Mouse (Mus musculus) neural tube, embryonic 13.5 days (tissue): ENCODE results near the gene Hoxa11. TPM values are rescaled to one million over a fixed set of nuclear protein-coding genes. Genes with fewer than 3 reads are reported as not detected.
A peak's percentile ranks its signal among the peaks of the same experiment; 100 is the strongest.

Experiments
- ATAC-seq: fragments of 200-750 bp; cut with Nextera tagmentation; 2 replicates; pipeline ENCODE4 v1.8.0; 2017; ENCODE audit warnings: low read depth, mild to moderate bottlenecking, moderate TSS enrichment, moderate library complexity
- H3K27ac ChIP-seq: fragments of 300-500 bp; sonication (generic); replicated peaks from 2 replicates; pipeline ENCODE4 v1.5.1; 2015; ENCODE audit warnings: moderate library complexity, mild to moderate bottlenecking, inconsistent platforms
- H3K27me3 ChIP-seq: fragments of 300-500 bp; sonication (generic); 2 replicates; pipeline ENCODE4 v1.6.1; 2015; ENCODE audit warnings: mild to moderate bottlenecking, inconsistent platforms
- H3K36me3 ChIP-seq: fragments of 300-500 bp; sonication (generic); 2 replicates; pipeline ENCODE4 v1.6.1; 2015; ENCODE audit warnings: mild to moderate bottlenecking, inconsistent platforms
- H3K4me1 ChIP-seq: fragments of 300-500 bp; sonication (generic); replicated peaks from 2 replicates; pipeline ENCODE4 v1.6.1; 2015; ENCODE audit warnings: inconsistent platforms
- H3K4me2 ChIP-seq: fragments of 300-500 bp; sonication (generic); 2 replicates; pipeline ENCODE4 v1.6.1; 2015; ENCODE audit warnings: inconsistent platforms, mild to moderate bottlenecking, moderate library complexity
- H3K4me3 ChIP-seq: fragments of 300-500 bp; sonication (generic); 2 replicates; pipeline ENCODE4 v1.5.1; 2015; ENCODE audit warnings: mild to moderate bottlenecking, inconsistent platforms
- H3K9ac ChIP-seq: fragments of 300-500 bp; sonication (generic); 2 replicates; pipeline ENCODE4 v1.6.1; 2015; ENCODE audit warnings: moderate library complexity, mild to moderate bottlenecking, inconsistent platforms
- H3K9me3 ChIP-seq: fragments of 300-500 bp; sonication (generic); 2 replicates; pipeline ENCODE4 v1.6.1; 2016; ENCODE audit warnings: inconsistent platforms
- WGBS: fragments of 180-500 bp; shearing (Covaris S2); methylation state at CpG from one replicate; pipeline ENCODE4 v1.1.7; 2015; 5-methylcytosine and 5-hydroxymethylcytosine counted together
- polyA plus RNA-seq: library from polyadenylated mRNA; unstranded; fragments of >200 nt; fragmentation: Nextera tagmentation; extraction: Ambion mirVana; gene quantifications from 2 replicates; pipeline ENCODE4 v1.2.1, GENCODE M21; 2015

Hoxa11 gene
- polyA plus RNA-seq: 4.7 and 5.7 TPM in 2 replicates

- peak within 1 kb of the TSS; percentile 78 for H3K27ac ChIP-seq
- peaks cover 98% of the 10 kb centered on the region for H3K27me3 ChIP-seq
- 1% methylated on average over 20 of the region's 20 CpGs for WGBS
- H3K4me1 ChIP-seq: peaks cover 11% of the 10 kb centered on the region
- ATAC-seq: no peak
- peak within 1 kb of the TSS; percentile 38 for H3K4me3 ChIP-seq
- peak within 1 kb of the TSS; percentile 49 for H3K4me2 ChIP-seq
- H3K36me3 ChIP-seq: no peaks in the 10 kb centered on the region
- peak within 1 kb of the TSS; percentile 71 for H3K9ac ChIP-seq
- H3K9me3 ChIP-seq: no peaks in the 10 kb centered on the region
These were observed at the start of gene Hoxa11 for GRCm38 (mm10) chr6:52245757-52246142. Gene Hoxa11, minus strand, starts transcription at chr6:52245810.

GRCm38 (mm10) chr6:52294616-52295015, 49.0 kb upstream of the Hoxa11 start:
- Histone ChIP-seq H3K4me1 (peaks cover 7% of the 10 kb centered on the region), H3K4me3 (no peak overlapping the region), H3K9me3 (no peaks in the 10 kb centered on the region), H3K27me3 (peaks cover 88% of the 10 kb centered on the region), H3K4me2 (no peak overlapping the region), H3K36me3 (no peaks in the 10 kb centered on the region), H3K27ac (no peak overlapping the region), H3K9ac (no peak overlapping the region)
- 77% methylated on average over 6 of the region's 6 CpGs for WGBS
- ATAC-seq: no peak

DNA sequence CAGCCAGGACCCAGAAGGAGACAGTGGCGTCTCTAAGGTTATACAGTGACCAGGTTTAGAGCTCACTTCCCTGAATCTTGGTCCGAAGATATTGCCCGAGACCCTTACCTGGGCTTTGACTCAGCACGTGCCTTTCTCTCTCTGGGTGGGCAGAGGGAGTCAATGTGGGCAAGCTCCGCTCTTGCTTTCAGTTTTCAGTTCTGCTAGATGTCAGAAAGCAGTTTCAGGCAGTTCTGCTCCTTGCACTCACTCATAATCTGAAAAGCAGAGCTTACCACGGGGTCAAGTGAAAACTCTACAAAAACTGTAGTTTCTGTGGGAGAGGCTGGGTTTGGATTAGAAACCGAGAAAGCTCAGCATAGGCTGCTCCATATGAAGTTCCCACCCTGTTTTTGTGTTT, 46.7 kb upstream of the Hoxa11 start:
- no peak overlapping the region for H3K27ac ChIP-seq
- no peak overlapping the region for H3K4me3 ChIP-seq
- no peaks in the 10 kb centered on the region for H3K9me3 ChIP-seq
- peaks cover 7% of the 10 kb centered on the region for H3K4me1 ChIP-seq
- H3K27me3 ChIP-seq: peaks cover 92% of the 10 kb centered on the region
- WGBS: 62% methylated on average over 7 of the region's 7 CpGs
- no peaks in the 10 kb centered on the region for H3K36me3 ChIP-seq
- no peak overlapping the region for H3K4me2 ChIP-seq
- H3K9ac ChIP-seq: no peak overlapping the region
- ATAC-seq: no peak

DNA sequence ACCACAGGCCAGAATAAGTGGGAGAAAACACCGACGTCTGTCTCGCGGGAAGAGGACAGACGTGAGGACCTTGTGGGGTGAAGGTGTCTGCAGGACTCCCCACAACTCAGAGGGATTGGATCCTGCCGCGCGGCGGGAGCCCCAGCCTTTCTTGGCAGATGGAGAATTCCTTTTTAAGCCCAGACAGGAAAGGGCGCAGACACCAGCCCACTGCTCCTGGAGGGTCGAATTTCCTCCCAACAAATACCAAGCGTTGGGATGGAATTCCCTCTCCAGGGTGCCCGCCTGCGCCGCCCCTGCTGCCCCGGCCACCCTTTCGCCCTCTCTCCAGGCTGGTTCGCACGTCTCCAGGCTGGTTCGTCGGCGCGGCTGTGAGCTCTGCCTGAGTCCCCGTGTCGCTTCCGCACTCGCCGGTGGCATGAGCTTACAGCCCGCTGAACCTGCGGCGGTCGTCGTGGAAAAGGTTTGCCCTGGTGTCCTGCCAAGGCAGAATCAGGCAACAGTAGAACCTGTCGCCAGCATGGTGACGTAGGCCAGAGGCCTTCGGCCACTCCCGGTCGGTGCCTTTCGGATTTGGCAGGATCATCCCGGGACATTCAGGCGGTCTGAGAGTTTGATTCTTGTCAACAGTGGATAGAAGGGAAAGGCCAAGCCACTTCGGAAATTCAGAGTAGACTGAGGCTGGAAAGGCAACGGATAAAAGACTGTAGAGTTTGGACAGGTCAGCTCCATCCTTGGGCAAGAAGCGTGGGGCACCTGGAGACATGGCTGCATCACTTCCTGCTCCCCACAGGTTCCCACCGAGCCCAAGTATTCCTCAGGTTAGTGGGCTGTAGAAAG, 45.6 kb upstream of the Hoxa11 start:
- H3K27me3 ChIP-seq: peaks cover 91% of the 10 kb centered on the region
- peak overlapping the region; percentile 17; the same call in 1 of the 2 replicates for H3K4me3 ChIP-seq

DNA sequence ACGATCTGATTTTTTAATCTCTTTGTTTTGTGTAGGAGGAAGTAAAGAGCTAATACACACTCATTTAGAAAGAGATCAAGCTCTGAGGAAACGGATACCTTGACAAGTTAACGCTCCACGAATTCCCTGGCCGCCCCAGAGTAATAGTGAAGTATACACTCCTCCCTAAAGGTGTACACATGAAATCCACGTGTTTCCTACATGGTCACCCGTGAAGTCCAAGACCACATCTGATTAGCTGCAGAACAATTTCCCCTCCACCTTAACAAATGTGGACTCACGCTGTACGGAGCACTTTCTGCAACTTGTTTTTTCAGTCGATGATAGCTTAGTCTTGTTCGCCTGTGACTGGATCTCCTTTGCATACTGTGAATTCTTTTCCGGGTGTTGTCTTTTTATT, 44.6 kb upstream of the Hoxa11 start:
- H3K27ac ChIP-seq: no peak overlapping the region
- H3K9ac ChIP-seq: no peak overlapping the region
- no peak for ATAC-seq
- no peak overlapping the region for H3K4me2 ChIP-seq
- peaks cover 87% of the 10 kb centered on the region for H3K27me3 ChIP-seq
- no peaks in the 10 kb centered on the region for H3K9me3 ChIP-seq
- H3K4me1 ChIP-seq: peaks cover 7% of the 10 kb centered on the region
- H3K36me3 ChIP-seq: no peaks in the 10 kb centered on the region
- WGBS: 25% methylated on average over 12 of the region's 12 CpGs
- no peak overlapping the region for H3K4me3 ChIP-seq

More for the DNA sequence above, 45.6 kb upstream of the Hoxa11 start:
- no peaks in the 10 kb centered on the region for H3K36me3 ChIP-seq
- H3K27ac ChIP-seq: no peak overlapping the region
- peaks cover 7% of the 10 kb centered on the region for H3K4me1 ChIP-seq
- H3K9ac ChIP-seq: no peak overlapping the region
- WGBS: 2% methylated on average over 45 of the region's 45 CpGs
- no peak for ATAC-seq
- H3K4me2 ChIP-seq: peak overlapping the region; percentile 44
- H3K9me3 ChIP-seq: no peaks in the 10 kb centered on the region

DNA sequence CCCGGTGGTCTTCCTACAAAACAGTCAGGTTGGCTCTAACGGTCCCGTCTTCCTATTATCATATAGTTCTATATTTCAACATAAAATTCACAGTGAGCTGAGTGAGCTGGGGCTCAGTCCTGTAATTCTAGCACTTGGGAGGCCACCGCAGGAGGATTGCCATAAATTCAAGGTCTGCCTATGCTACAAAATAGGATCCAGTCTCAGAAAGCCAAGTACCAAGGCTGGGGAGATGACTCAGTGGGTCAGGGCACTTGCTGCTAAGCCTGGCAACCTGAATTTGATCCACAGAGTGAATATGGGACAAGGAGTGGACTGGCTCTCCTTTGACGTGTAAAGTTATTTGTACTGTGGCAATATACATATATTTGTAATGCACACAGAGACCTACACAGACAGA, 38.3 kb upstream of the Hoxa11 start:
- no peak overlapping the region for H3K4me3 ChIP-seq
- no peak overlapping the region for H3K27ac ChIP-seq
- no peak overlapping the region for H3K4me2 ChIP-seq
- peaks cover 79% of the 10 kb centered on the region for H3K27me3 ChIP-seq
- H3K4me1 ChIP-seq: no peaks in the 10 kb centered on the region
- WGBS: 89% methylated on average over 5 of the region's 5 CpGs
- ATAC-seq: no peak
- H3K9ac ChIP-seq: no peak overlapping the region
- no peaks in the 10 kb centered on the region for H3K9me3 ChIP-seq
- no peaks in the 10 kb centered on the region for H3K36me3 ChIP-seq

- WGBS: 48% methylated on average over 12 of the region's 12 CpGs
- Histone ChIP-seq H3K9ac (no peak overlapping the region), H3K27me3 (peaks cover 83% of the 10 kb centered on the region), H3K27ac (no peak overlapping the region), H3K4me2 (no peak overlapping the region), H3K4me1 (no peaks in the 10 kb centered on the region), H3K36me3 (no peaks in the 10 kb centered on the region), H3K4me3 (no peak overlapping the region), H3K9me3 (no peaks in the 10 kb centered on the region)
- ATAC-seq: no peak
These were observed 35.5 kb upstream of the Hoxa11 start for GRCm38 (mm10) chr6:52281084-52281483.

GRCm38 (mm10) chr6:52276920-52277319, 31.3 kb upstream of the Hoxa11 start:
- Histone ChIP-seq H3K4me3 (no peak overlapping the region), H3K4me2 (no peak overlapping the region), H3K4me1 (no peaks in the 10 kb centered on the region), H3K9ac (no peak overlapping the region), H3K27ac (no peak overlapping the region), H3K27me3 (peaks cover 94% of the 10 kb centered on the region), H3K36me3 (no peaks in the 10 kb centered on the region), H3K9me3 (no peaks in the 10 kb centered on the region)
- WGBS: 3% methylated on average over 5 of the region's 5 CpGs
- no peak for ATAC-seq

DNA sequence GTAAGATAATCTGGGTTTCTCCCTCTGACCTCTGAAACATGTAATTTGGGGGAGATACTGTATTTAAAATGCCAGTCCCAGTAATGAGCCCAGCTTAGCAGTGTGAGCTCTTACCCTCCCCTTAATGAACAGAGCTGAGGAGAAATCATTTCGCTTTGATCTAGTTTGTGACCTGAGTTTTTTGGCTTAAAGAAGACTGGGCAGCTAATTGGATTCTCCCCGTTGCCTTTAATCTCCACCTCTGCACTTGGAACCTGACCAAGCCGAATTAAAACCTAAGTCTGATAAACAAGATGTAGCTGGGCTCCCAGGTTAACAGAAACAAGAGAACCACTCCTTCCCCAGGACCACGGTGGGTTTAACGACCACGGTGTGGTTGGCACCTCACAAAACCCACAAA, 30.8 kb upstream of the Hoxa11 start:
- Histone ChIP-seq H3K9me3 (no peaks in the 10 kb centered on the region), H3K4me3 (no peak overlapping the region), H3K4me2 (no peak overlapping the region), H3K27ac (no peak overlapping the region), H3K27me3 (peaks cover 96% of the 10 kb centered on the region), H3K9ac (no peak overlapping the region), H3K4me1 (no peaks in the 10 kb centered on the region), H3K36me3 (no peaks in the 10 kb centered on the region)
- ATAC-seq: no peak
- WGBS: under 1% methylated on average over 6 of the region's 6 CpGs

DNA sequence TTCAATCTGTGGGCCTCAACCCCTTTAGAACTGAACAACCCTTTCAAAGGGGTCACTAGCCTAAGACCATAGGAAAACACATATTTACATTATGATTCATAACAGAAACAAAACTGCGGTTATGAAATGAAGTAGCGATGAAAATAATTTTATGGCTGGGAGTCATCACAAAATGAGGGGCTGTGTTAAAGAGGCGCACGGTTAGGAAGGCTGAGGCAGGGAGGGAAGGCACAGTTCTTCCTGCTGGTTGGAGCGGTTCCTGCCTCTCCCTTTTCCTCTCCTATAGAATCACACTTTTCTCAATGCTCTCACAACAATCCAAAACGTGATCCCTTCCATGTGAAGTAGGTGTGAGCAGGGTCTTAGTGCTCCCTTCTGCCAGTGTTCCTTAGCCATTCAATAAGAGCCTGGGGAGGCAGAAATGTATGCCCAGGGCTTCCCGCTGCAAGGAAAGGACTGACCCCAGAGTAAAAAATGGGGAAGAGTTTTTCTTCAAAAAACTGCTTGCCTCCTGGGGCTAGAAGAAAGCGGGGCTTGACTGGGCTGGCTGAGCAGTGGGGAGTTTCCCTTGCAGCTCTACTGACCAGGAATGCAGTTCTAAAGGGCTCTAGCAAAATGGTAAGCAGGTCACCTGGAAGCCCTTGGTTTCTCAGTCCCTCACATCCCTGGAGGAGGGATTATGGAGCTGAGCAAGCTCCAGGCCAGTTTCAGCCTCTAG, 30.1 kb upstream of the Hoxa11 start:
- 5% methylated on average over 8 of the region's 8 CpGs for WGBS
- H3K27ac ChIP-seq: no peak overlapping the region
- no peak for ATAC-seq

DNA sequence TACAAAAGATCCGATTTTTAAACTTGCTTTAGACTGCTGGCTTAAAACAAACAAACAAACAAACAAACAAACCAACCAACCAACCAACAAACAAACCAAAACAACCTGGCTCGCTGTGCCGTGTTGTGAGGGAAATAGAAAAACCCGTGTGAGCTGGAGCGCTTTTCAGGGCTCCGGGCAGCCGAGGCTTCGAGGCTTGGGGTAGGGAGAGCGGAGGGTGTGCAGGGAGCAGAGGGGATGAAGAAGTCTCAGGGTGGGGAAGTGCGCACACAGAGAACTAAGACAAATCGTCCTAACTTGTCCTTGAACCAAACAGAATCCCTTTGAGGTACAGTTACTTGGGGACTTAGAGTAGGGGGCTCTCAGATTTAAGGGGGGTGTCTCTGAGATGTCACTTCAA, 29.0 kb upstream of the Hoxa11 start:
- ATAC-seq: no peak
- H3K9me3 ChIP-seq: no peaks in the 10 kb centered on the region
- WGBS: 2% methylated on average over 11 of the region's 11 CpGs

More for the DNA sequence above, 30.1 kb upstream of the Hoxa11 start:
- no peak overlapping the region for H3K9ac ChIP-seq
- no peak overlapping the region for H3K4me3 ChIP-seq
- no peak overlapping the region for H3K4me2 ChIP-seq
- H3K4me1 ChIP-seq: no peaks in the 10 kb centered on the region
- no peaks in the 10 kb centered on the region for H3K9me3 ChIP-seq
- H3K36me3 ChIP-seq: no peaks in the 10 kb centered on the region
- H3K27me3 ChIP-seq: peaks cover 96% of the 10 kb centered on the region

DNA sequence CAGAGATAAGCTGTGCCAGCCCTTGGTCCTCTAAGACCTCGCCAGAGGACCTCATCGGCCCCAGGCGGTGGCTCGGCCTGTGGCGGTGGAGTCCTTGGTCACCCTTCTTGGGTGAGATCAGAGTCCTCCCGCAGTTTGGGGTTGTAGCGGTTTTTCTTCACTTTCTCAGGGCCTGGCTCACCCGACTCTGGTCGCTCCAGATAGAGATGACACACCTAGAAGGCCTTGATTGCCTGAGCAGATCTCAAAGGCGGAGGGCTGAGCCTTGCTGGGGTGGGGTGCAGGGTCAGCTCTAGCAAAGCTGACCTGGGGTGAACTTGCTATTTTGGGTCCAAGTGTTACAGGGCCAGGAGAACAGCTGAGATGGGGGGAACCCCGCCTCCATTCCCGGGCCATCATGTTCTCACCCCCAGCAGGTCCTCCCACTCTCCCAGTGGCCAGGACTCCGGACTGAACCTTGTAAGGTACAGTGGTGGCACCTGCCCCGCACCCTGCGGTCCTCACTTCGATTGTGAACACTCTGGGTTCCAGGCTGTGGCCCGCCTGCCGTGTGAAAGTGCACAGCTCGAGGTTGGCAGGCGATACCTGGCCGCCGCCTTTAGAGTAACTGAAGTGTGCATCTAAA, 28.2 kb upstream of the Hoxa11 start:
- Histone ChIP-seq H3K27me3 (peaks cover 98% of the 10 kb centered on the region), H3K36me3 (no peaks in the 10 kb centered on the region), H3K9me3 (no peaks in the 10 kb centered on the region), H3K27ac (no peak overlapping the region), H3K9ac (no peak overlapping the region), H3K4me2 (no peak overlapping the region), H3K4me1 (no peaks in the 10 kb centered on the region; the same call in 1 of the 2 replicates), H3K4me3 (no peak overlapping the region)
- WGBS: under 1% methylated on average over 22 of the region's 22 CpGs
- ATAC-seq: no peak

More for the DNA sequence above, 29.0 kb upstream of the Hoxa11 start:
- Histone ChIP-seq H3K27ac (no peak overlapping the region), H3K9ac (no peak overlapping the region), H3K4me1 (no peaks in the 10 kb centered on the region; the same call in 1 of the 2 replicates), H3K4me3 (no peak overlapping the region), H3K27me3 (peaks cover 96% of the 10 kb centered on the region), H3K36me3 (no peaks in the 10 kb centered on the region), H3K4me2 (no peak overlapping the region)
